Mouse (Mus musculus) small intestine, adult 2 months (tissue): ENCODE measurements around the gene Agfg1. TPM values are rescaled to one million over a fixed set of nuclear protein-coding genes. Genes with fewer than 3 reads are reported as not detected.

Experiments
- H3K27ac ChIP-seq: fragments of 200-500 bp; 2 replicates; pipeline ENCODE4 v1.5.1; 2012; ENCODE audit warnings: low read depth, low read length, control low read depth, inconsistent platforms; ENCODE audit not compliant: insufficient read depth
- H3K27me3 ChIP-seq: fragments of 200-500 bp; 2 replicates; pipeline ENCODE4 v1.6.1; 2012; ENCODE audit warnings: mild to moderate bottlenecking, moderate library complexity, low read length, inconsistent platforms; ENCODE audit not compliant: control insufficient read depth, insufficient read depth
- H3K36me3 ChIP-seq: fragments of 200-500 bp; 2 replicates; pipeline ENCODE4 v1.6.1; 2012; ENCODE audit warnings: mild to moderate bottlenecking, low read length, control low read depth, inconsistent platforms; ENCODE audit not compliant: control insufficient read depth, insufficient read depth
- H3K4me1 ChIP-seq: fragments of 200-500 bp; 2 replicates; pipeline ENCODE4 v1.6.1; 2012; ENCODE audit warnings: low read length, inconsistent platforms, mixed read lengths; ENCODE audit not compliant: control insufficient read depth, insufficient read depth, insufficient read length
- H3K4me3 ChIP-seq: fragments of 200-500 bp; 2 replicates; pipeline ENCODE4 v1.5.1; 2012; ENCODE audit warnings: low read depth, mild to moderate bottlenecking, control low read depth, inconsistent platforms, low read length, moderate library complexity
- CTCF ChIP-seq: fragments of 200-500 bp; IDR thresholded peaks from 2 replicates; pipeline ENCODE4 v1.5.1; 2012; ENCODE audit warnings: low read depth, mild to moderate bottlenecking, control low read depth, inconsistent platforms, low read length, moderate library complexity, mixed read lengths; ENCODE audit not compliant: insufficient replicate concordance, insufficient read length; ENCODE audit errors: extremely low read depth
- POLR2A ChIP-seq: fragments of 200-500 bp; IDR thresholded peaks from 2 replicates; pipeline ENCODE4 v1.6.1; 2012; ENCODE audit warnings: low read depth, mild to moderate bottlenecking, control low read depth, inconsistent platforms, low read length, moderate library complexity
- WGBS: fragments of 180-500 bp; shearing (Covaris S2); methylation state at CpG from one replicate; pipeline ENCODE4 v1.1.7; 2018; 5-methylcytosine and 5-hydroxymethylcytosine counted together
- polyA plus RNA-seq: library from polyadenylated mRNA; depleted of rRNA; stranded (reverse); fragments of >200 nt; gene quantifications from 2 replicates; pipeline ENCODE4 v1.2.3, GENCODE M21; 2012

The Agfg1 gene
- polyA plus RNA-seq, 1 experiment = 46.7 TPM

GRCm38 (mm10) chr1:82807206-82807605, 32.1 kb upstream of the Agfg1 start:
- Histone ChIP-seq H3K27ac (peak overlapping the region; percentile 17; the same call in 1 of the 2 replicates), H3K36me3 (no peaks in the 10 kb centered on the region), H3K4me1 (peaks cover 4% of the 10 kb centered on the region; the same call in 1 of the 2 replicates), H3K4me3 (no peak overlapping the region), H3K27me3 (no peaks in the 10 kb centered on the region)
- 81% methylated on average over 7 of the region's 7 CpGs for WGBS
- no peak for TF ChIP-seq CTCF
- no peak for TF ChIP-seq POLR2A

- Histone ChIP-seq H3K4me1 (peaks cover 4% of the 10 kb centered on the region; the same call in 1 of the 2 replicates), H3K4me3 (no peak overlapping the region), H3K27me3 (no peaks in the 10 kb centered on the region), H3K27ac (no peak overlapping the region), H3K36me3 (no peaks in the 10 kb centered on the region)
- WGBS = 75% methylated on average over 3 of the region's 3 CpGs
- TF ChIP-seq POLR2A = no peak
- TF ChIP-seq CTCF = no peak
Observed at GRCm38 (mm10) chr1:82808564-82808963, 30.7 kb upstream of the Agfg1 start.

GRCm38 (mm10) chr1:82811766-82812165, 27.5 kb upstream of the Agfg1 start:
- Histone ChIP-seq H3K4me3 (no peak overlapping the region), H3K36me3 (no peaks in the 10 kb centered on the region), H3K27me3 (no peaks in the 10 kb centered on the region), H3K4me1 (peaks cover 18% of the 10 kb centered on the region; the same call in 1 of the 2 replicates), H3K27ac (no peak overlapping the region)
- no peak for TF ChIP-seq POLR2A
- TF ChIP-seq CTCF = no peak
- WGBS = 31% methylated on average over 1 of the region's 1 CpGs

GRCm38 (mm10) chr1:82815941-82816716, 23.2 kb upstream of the Agfg1 start:
- 24% methylated on average over 17 of the region's 17 CpGs for WGBS
- peaks cover 24% of the 10 kb centered on the region for H3K4me1 ChIP-seq
- no peak for TF ChIP-seq POLR2A
- H3K27me3 ChIP-seq = no peaks in the 10 kb centered on the region
- H3K27ac ChIP-seq = peak overlapping the region; percentile 89
- no peak overlapping the region for H3K4me3 ChIP-seq
- no peaks in the 10 kb centered on the region for H3K36me3 ChIP-seq

- H3K4me1 ChIP-seq = peaks cover 16% of the 10 kb centered on the region
- no peaks in the 10 kb centered on the region for H3K27me3 ChIP-seq
- H3K27ac ChIP-seq = peak overlapping the region; percentile 64
- no peaks in the 10 kb centered on the region for H3K36me3 ChIP-seq
- H3K4me3 ChIP-seq = no peak overlapping the region
- TF ChIP-seq CTCF (no peak), POLR2A (0 out of 2 replicates have a peak, but pooled peaks have one; percentile 29)
- WGBS = 77% methylated on average over 10 of the region's 10 CpGs
Observed at GRCm38 (mm10) chr1:82819366-82819765, 19.9 kb upstream of the Agfg1 start.

- H3K36me3 ChIP-seq = no peaks in the 10 kb centered on the region
- H3K27ac ChIP-seq = peak overlapping the region; percentile 64
- no peaks in the 10 kb centered on the region for H3K27me3 ChIP-seq
- H3K4me3 ChIP-seq = peak overlapping the region; percentile 40
- TF ChIP-seq CTCF = no peak
- no peak for TF ChIP-seq POLR2A
- H3K4me1 ChIP-seq = peaks cover 11% of the 10 kb centered on the region
- 36% methylated on average over 15 of the region's 15 CpGs for WGBS
Observed at GRCm38 (mm10) chr1:82820179-82820578, 19.1 kb upstream of the Agfg1 start.

- Histone ChIP-seq H3K4me3 (no peak overlapping the region), H3K27ac (no peak overlapping the region), H3K27me3 (no peaks in the 10 kb centered on the region), H3K36me3 (no peaks in the 10 kb centered on the region), H3K4me1 (peaks cover 9% of the 10 kb centered on the region)
- WGBS = 68% methylated on average over 3 of the region's 3 CpGs
- TF ChIP-seq CTCF (no peak), POLR2A (no peak)
Observed at GRCm38 (mm10) chr1:82820626-82821186, 18.6 kb upstream of the Agfg1 start.
